Mouse (Mus musculus): ENCODE data around the gene Dach1.

DNA sequence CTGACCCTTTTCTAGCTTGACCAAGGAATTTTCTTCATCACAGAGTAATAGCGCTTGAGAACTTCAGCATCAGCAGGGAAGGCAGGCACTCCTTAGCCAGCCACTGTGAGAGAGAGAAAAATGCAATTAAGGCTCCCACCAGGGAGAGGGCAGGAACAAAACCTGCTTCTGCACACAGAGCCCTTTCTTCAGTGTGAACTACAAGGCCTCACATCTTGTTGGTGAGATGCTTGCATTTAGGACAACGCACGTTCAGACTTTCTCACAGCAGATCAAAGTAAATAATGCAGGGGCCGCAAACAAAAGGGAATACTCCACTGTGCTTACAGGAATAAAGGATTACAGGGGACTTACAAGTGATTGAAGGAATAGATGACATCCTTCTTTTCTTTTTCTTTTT lies 74.3 kb downstream of the Dach1 start:
- TF ChIP-seq POLR2A (IDR thresholded peaks at IDR 0.05; ENCODE audit: borderline replicate concordance, insufficient read depth, low read length) (no peak), CTCF (IDR thresholded peaks at IDR 0.05; ENCODE audit: borderline replicate concordance, insufficient read depth, low read depth, low read length) (no peak)

Measured in cerebellum, adult 2 months (tissue).